Mouse (Mus musculus) lung, adult 2 months (tissue): Measurements from ENCODE around the gene Eefsec.

Experiments used
- CTCF ChIP-seq: fragments of 200-500 bp; IDR thresholded peaks from 2 replicates; pipeline ENCODE4 v1.5.1; 2011; ENCODE audit warnings: mild to moderate bottlenecking, low read length, control low read depth; ENCODE audit not compliant: insufficient read depth
- POLR2A ChIP-seq: fragments of 200-500 bp; IDR thresholded peaks from 2 replicates; pipeline ENCODE4 v1.6.1; 2011; ENCODE audit warnings: low read depth, mild to moderate bottlenecking, control low read depth, low read length, borderline replicate concordance; ENCODE audit errors: extremely low read depth

DNA sequence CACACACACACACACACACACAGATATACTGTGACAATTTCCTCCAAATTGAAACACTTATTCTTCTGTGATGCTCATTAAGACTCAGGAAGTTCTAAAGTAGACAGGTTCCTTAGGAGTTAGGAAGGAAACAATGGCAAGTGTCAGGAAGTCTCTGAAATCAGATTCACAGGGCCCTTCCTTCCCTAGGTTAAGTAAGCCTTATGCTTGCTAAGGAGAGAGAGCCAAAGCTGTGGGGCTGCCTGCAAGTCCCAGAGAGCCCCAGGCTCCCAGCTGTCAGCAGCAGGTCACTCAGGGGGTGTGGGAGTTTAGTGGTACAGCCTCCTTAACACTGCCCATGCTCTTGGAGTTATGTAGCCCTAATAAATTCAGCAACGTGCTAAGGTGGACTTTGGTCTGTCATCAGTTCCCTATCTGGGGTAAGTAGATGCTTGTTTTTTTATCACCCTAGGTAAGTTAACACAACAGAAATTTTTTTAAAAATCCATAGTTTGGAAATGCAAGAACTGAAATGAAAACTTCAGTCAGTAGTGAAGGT is 82.8 kb downstream of the Eefsec start:
- TF ChIP-seq CTCF (no peak), POLR2A (no peak)
